Mouse (Mus musculus): Measurements from ENCODE around the gene Cacnb4. TPM values are rescaled to one million over a fixed set of nuclear protein-coding genes. Genes with fewer than 3 reads are reported as not detected.
A peak's percentile ranks its signal among the peaks of the same experiment; 100 is the strongest.

Cacnb4 gene
- polyA plus RNA-seq, 1 experiment from 2014 or later = 10.7 TPM

DNA sequence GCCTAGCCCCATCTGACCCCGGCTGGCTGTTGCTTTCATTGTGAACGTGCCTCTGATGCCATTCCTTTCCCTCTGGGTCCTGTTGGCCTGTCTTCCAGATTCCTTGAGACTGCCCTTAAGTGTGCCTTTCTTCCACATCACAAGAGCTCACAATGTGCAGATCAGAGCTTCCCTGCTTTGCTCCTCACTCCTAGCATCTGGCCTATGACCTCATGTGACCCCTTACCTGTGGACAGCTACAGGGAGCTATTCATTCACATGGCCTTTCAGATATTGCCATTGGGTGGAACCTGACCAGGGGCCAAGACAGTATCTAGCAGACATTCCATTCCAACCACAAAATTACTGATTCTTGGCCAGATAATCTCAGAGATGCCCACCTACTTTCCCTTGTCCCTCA lies 171.5 kb downstream of the Cacnb4 start:
- Histone ChIP-seq H3K4me3 (no peak overlapping the region), H3K36me3 (no peaks in the 10 kb centered on the region), H3K4me1 (replicated peaks) (peaks cover 4% of the 10 kb centered on the region), H3K4me2 (no peak overlapping the region), H3K27ac (replicated peaks) (no peak overlapping the region), H3K9me3 (no peaks in the 10 kb centered on the region), H3K9ac (no peak overlapping the region), H3K27me3 (no peaks in the 10 kb centered on the region)
- no peak for ATAC-seq (ENCODE audit: low FRiP score, low read depth)
- 80% methylated on average over 2 of the region's 2 CpGs for WGBS

GRCm38 (mm10) chr2:52504762-52505161 lies 171.9 kb downstream of the Cacnb4 start:
- 86% methylated on average over 3 of the region's 3 CpGs for WGBS
- Histone ChIP-seq H3K9ac (no peak overlapping the region), H3K27me3 (no peaks in the 10 kb centered on the region), H3K36me3 (no peaks in the 10 kb centered on the region), H3K4me2 (no peak overlapping the region), H3K4me3 (no peak overlapping the region), H3K4me1 (replicated peaks) (peaks cover 8% of the 10 kb centered on the region), H3K27ac (replicated peaks) (no peak overlapping the region), H3K9me3 (no peaks in the 10 kb centered on the region)
- ATAC-seq (ENCODE audit: low FRiP score, low read depth) = no peak

DNA sequence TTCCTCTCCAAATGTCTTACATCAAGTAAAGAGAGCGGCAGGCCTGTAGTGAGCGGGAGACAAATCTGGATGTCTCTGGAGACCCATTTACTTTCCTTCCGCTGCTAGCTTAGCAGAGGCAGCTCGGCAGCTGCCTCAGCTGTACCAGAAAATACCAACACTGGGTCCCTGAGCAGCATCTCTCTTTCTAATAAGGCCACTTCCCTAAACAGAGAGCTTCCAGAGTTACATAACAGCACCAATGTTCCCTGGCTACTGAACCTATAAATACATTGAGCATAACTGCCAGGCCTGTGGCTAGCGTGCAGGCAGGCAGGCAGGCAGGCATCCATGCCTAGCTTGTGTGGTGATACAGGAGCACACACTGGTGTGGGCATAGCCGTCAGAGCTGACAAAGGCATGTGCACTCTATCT lies 176.8 kb downstream of the Cacnb4 start:
- Histone ChIP-seq H3K4me2 (no peak overlapping the region), H3K4me1 (replicated peaks) (peaks cover 23% of the 10 kb centered on the region), H3K27ac (replicated peaks) (peak overlapping the region; percentile 68), H3K36me3 (no peaks in the 10 kb centered on the region), H3K27me3 (no peaks in the 10 kb centered on the region), H3K4me3 (no peak overlapping the region), H3K9ac (no peak overlapping the region), H3K9me3 (no peaks in the 10 kb centered on the region)
- WGBS = 37% methylated on average over 6 of the region's 6 CpGs
- ATAC-seq (ENCODE audit: low FRiP score, low read depth) = peak; percentile 61

DNA sequence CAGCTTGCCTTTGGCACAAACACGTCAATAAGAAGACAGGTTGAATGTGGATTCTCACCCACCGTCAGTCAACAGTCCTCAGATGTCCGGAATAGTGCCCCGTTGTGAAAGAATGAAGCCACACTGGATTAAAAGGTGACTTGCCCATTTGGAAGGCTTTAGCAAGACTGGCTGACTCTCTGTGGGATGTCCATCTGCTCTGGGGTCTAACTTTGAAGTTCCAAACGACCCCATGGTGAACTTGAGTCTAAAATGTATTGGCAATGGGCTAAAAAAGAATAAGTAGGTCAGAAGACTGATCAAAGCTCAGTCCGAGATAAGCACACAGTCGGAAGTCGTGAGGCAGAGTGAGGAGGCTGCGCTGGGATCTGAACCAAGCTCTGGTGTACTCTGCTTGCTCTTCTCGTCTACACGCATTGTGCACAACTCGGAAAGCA lies 177.5 kb downstream of the Cacnb4 start:
- peak overlapping the region; percentile 68; the same call in 1 of the 2 replicates for H3K27ac ChIP-seq (replicated peaks)
- no peak for ATAC-seq (ENCODE audit: low FRiP score, low read depth)
- no peaks in the 10 kb centered on the region for H3K36me3 ChIP-seq
- WGBS = 80% methylated on average over 12 of the region's 12 CpGs
- no peak overlapping the region for H3K4me3 ChIP-seq
- H3K9me3 ChIP-seq = no peaks in the 10 kb centered on the region
- no peaks in the 10 kb centered on the region for H3K27me3 ChIP-seq
- peaks cover 30% of the 10 kb centered on the region for H3K4me1 ChIP-seq (replicated peaks)
- no peak overlapping the region for H3K9ac ChIP-seq
- no peak overlapping the region for H3K4me2 ChIP-seq

GRCm38 (mm10) chr2:52495097-52495694 lies 181.4 kb downstream of the Cacnb4 start:
- 68% methylated on average over 11 of the region's 11 CpGs for WGBS
- H3K9ac ChIP-seq = no peak overlapping the region
- H3K4me3 ChIP-seq = no peak overlapping the region
- no peaks in the 10 kb centered on the region for H3K27me3 ChIP-seq
- no peak overlapping the region for H3K27ac ChIP-seq (replicated peaks)
- no peaks in the 10 kb centered on the region for H3K36me3 ChIP-seq
- ATAC-seq (ENCODE audit: low FRiP score, low read depth) = peak; percentile 43; the same call in 1 of the 2 replicates
- no peak overlapping the region for H3K4me2 ChIP-seq
- H3K4me1 ChIP-seq (replicated peaks) = peaks cover 26% of the 10 kb centered on the region
- no peaks in the 10 kb centered on the region for H3K9me3 ChIP-seq

DNA sequence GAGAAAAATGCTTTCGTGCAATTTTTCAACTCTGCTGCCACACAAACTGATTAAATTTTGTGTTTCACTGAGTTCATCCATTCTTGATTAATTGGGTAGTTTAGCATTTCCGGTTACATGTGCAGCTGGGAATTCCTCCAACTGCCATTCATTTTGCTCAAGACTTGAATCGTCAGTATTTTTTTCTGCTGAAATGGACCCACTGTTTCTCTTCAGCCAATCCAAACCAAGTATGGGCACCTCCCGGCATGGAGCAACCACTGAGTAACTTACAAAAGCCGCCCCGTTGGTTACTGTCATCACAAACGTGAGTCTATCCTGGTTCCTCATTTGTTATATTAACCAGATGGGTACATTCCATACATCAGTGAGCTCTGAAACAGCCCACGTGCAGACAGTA lies 182.4 kb downstream of the Cacnb4 start:
- Histone ChIP-seq H3K36me3 (no peaks in the 10 kb centered on the region), H3K4me2 (no peak overlapping the region), H3K9ac (no peak overlapping the region), H3K4me3 (no peak overlapping the region), H3K4me1 (replicated peaks) (peaks cover 17% of the 10 kb centered on the region), H3K27me3 (no peaks in the 10 kb centered on the region), H3K9me3 (no peaks in the 10 kb centered on the region), H3K27ac (replicated peaks) (no peak overlapping the region)
- ATAC-seq (ENCODE audit: low FRiP score, low read depth) = no peak
- WGBS = 55% methylated on average over 8 of the region's 8 CpGs

DNA sequence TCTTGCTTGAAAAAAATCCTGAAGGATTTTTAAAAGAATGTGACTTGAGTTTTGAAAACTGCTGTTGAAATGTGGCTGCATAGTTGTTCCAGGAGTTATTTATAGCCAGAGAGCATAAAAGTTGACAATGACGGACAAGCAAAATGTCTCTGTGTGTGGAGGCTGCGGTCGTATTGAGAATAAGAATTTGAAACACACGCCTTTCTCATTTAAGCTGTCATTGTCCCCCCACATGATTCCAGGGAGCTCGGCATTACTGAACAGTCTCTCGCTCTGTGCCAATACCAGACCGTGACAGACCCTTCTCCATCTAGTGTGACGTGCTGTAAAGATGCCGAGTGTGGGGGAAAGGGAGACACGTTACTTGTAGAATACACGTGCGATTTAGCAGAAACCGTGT lies 183.8 kb downstream of the Cacnb4 start:
- H3K27ac ChIP-seq (replicated peaks) = no peak overlapping the region
- no peak overlapping the region for H3K9ac ChIP-seq
- H3K4me2 ChIP-seq = no peak overlapping the region
- 52% methylated on average over 13 of the region's 13 CpGs for WGBS
- no peaks in the 10 kb centered on the region for H3K36me3 ChIP-seq
- peaks cover 14% of the 10 kb centered on the region for H3K4me1 ChIP-seq (replicated peaks)
- H3K27me3 ChIP-seq = no peaks in the 10 kb centered on the region
- ATAC-seq (ENCODE audit: low FRiP score, low read depth) = peak; percentile 62; the same call in 1 of the 2 replicates
- H3K4me3 ChIP-seq = no peak overlapping the region
- H3K9me3 ChIP-seq = no peaks in the 10 kb centered on the region

- Histone ChIP-seq H3K27me3 (no peaks in the 10 kb centered on the region), H3K4me3 (no peak overlapping the region), H3K4me2 (no peak overlapping the region), H3K27ac (replicated peaks) (no peak overlapping the region), H3K36me3 (no peaks in the 10 kb centered on the region), H3K9me3 (no peaks in the 10 kb centered on the region), H3K4me1 (replicated peaks) (peaks cover 7% of the 10 kb centered on the region), H3K9ac (no peak overlapping the region)
- 65% methylated on average over 1 of the region's 1 CpGs for WGBS
- no peak for ATAC-seq (ENCODE audit: low FRiP score, low read depth)
Measured at GRCm38 (mm10) chr2:52489840-52490239, 186.8 kb downstream of the Cacnb4 start.

GRCm38 (mm10) chr2:52483496-52483895 lies 193.1 kb downstream of the Cacnb4 start:
- H3K36me3 ChIP-seq = no peaks in the 10 kb centered on the region
- no peak overlapping the region for H3K27ac ChIP-seq (replicated peaks)
- H3K9ac ChIP-seq = no peak overlapping the region
- ATAC-seq (ENCODE audit: low FRiP score, low read depth) = no peak
- H3K4me2 ChIP-seq = no peak overlapping the region
- H3K4me1 ChIP-seq (replicated peaks) = no peaks in the 10 kb centered on the region
- no peak overlapping the region for H3K4me3 ChIP-seq
- WGBS = 85% methylated on average over 5 of the region's 5 CpGs
- H3K9me3 ChIP-seq = no peaks in the 10 kb centered on the region
- no peaks in the 10 kb centered on the region for H3K27me3 ChIP-seq

GRCm38 (mm10) chr2:52480476-52480875 lies 196.2 kb downstream of the Cacnb4 start:
- Histone ChIP-seq H3K27me3 (no peaks in the 10 kb centered on the region), H3K9me3 (no peaks in the 10 kb centered on the region), H3K4me3 (no peak overlapping the region), H3K4me1 (replicated peaks) (no peaks in the 10 kb centered on the region), H3K36me3 (peaks cover 11% of the 10 kb centered on the region; the same call in 1 of the 2 replicates), H3K9ac (no peak overlapping the region), H3K4me2 (no peak overlapping the region), H3K27ac (replicated peaks) (no peak overlapping the region)
- 94% methylated on average over 8 of the region's 8 CpGs for WGBS
- no peak for ATAC-seq (ENCODE audit: low FRiP score, low read depth)

DNA sequence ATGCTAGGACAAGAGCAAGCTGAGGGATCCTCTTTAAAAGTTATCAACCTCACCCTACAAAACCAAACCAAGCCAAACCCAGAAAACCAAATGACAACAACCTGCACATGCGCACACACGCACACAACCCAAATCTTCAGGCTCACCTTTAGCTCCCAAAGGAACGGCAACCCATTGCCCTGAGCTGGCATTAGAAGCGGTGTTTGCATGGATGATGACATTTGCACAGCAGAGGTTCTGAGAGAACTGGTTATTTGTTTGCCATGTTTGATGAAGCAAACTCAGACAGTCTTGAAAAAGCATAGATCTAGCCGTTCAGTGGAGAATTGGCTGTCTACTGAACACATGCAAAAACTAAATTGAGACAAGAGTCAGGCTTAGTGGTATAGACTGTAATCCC lies 198.1 kb downstream of the Cacnb4 start:
- Histone ChIP-seq H3K27ac (replicated peaks) (no peak overlapping the region), H3K4me3 (no peak overlapping the region), H3K4me1 (replicated peaks) (no peaks in the 10 kb centered on the region), H3K9me3 (no peaks in the 10 kb centered on the region), H3K27me3 (no peaks in the 10 kb centered on the region), H3K36me3 (peaks cover 22% of the 10 kb centered on the region), H3K9ac (no peak overlapping the region), H3K4me2 (no peak overlapping the region)
- WGBS = 93% methylated on average over 5 of the region's 5 CpGs
- ATAC-seq (ENCODE audit: low FRiP score, low read depth) = no peak

- 90% methylated on average over 13 of the region's 13 CpGs for WGBS
Measured at GRCm38 (mm10) chr2:52477550-52477907, 199.1 kb downstream of the Cacnb4 start.

More at GRCm38 (mm10) chr2:52477550-52477907, 199.1 kb downstream of the Cacnb4 start:
- Histone ChIP-seq H3K4me1 (replicated peaks) (no peaks in the 10 kb centered on the region), H3K36me3 (peaks cover 22% of the 10 kb centered on the region), H3K27ac (replicated peaks) (no peak overlapping the region), H3K4me3 (no peak overlapping the region), H3K27me3 (no peaks in the 10 kb centered on the region), H3K9me3 (no peaks in the 10 kb centered on the region), H3K4me2 (no peak overlapping the region), H3K9ac (no peak overlapping the region)
- ATAC-seq (ENCODE audit: low FRiP score, low read depth) = no peak

All from hindbrain, embryonic 15.5 days (tissue).